Mouse (Mus musculus): ENCODE results near the gene Fut7. TPM values are rescaled to one million over a fixed set of nuclear protein-coding genes. Genes with fewer than 3 reads are reported as not detected.

Fut7 gene
- total and polyA plus RNA-seq, 3 experiments: 0.17 to 0.57 (median 0.17) TPM

GRCm38 (mm10) chr2:25461407-25461806 is 38.3 kb downstream of the Fut7 start:
- dilution Hi-C loops (cut with MboI; ENCODE audit: extremely low pct_ligation_motif_present, extremely low pct_unique_long_range_greater_than_20kb, low sequenced_read_pairs): no loop called here
- no peak for DNase-seq (ENCODE audit: extremely low read depth)
- peaks cover 11 to 25% of the 10 kb centered on the region in 2 experiments for H3K36me3 ChIP-seq (replicated peaks in 1 of 2; ENCODE audit: control insufficient read depth in 1 of 2, insufficient read depth in 1 of 2, low read length in 1 of 2)
- peaks cover 33 to 50% of the 10 kb centered on the region in 2 experiments for H3K4me1 ChIP-seq (ENCODE audit: control insufficient read depth in 1 of 2, insufficient read depth in 2 of 2)
- H3K9ac ChIP-seq (ENCODE audit: insufficient read depth, low read depth): no peak overlapping the region
- in situ Hi-C loops (cut with MboI; ENCODE audit: low pct_ligation_motif_present, low pct_unique_long_range_greater_than_20kb, low sequenced_read_pairs): no loop called here
- H3K9me3 ChIP-seq (replicated peaks; ENCODE audit: low read length): no peaks in the 10 kb centered on the region
- H3K27ac ChIP-seq (ENCODE audit: insufficient read depth, low read depth): peak overlapping the region; percentile 35
- no peak for TF ChIP-seq JUND (conservative IDR thresholded peaks at IDR 0.05; ENCODE audit: low read depth, low read length)
- no peak for TF ChIP-seq TCF12 (IDR thresholded peaks at IDR 0.05; ENCODE audit: low read depth, low read length)
- no peak for TF ChIP-seq IRF4 (IDR thresholded peaks at IDR 0.05; ENCODE audit: low read depth, low read length)
- TF ChIP-seq HCFC1 (IDR thresholded peaks at IDR 0.05; ENCODE audit: low read depth, low read length): no peak
- no peak for TF ChIP-seq USF1 (IDR thresholded peaks at IDR 0.05; ENCODE audit: low read depth, low read length)
- TF ChIP-seq MAZ (IDR thresholded peaks at IDR 0.05; ENCODE audit: low read depth, low read length): no peak
- TF ChIP-seq MXI1 (IDR thresholded peaks at IDR 0.05; ENCODE audit: low read depth, low read length): no peak
- TF ChIP-seq ZMIZ1 (IDR thresholded peaks at IDR 0.05; ENCODE audit: low read depth, low read length): no peak
- no peak for TF ChIP-seq MAFK (IDR thresholded peaks at IDR 0.05; ENCODE audit: insufficient replicate concordance, low read length)
- no peak for TF ChIP-seq SMC3 (IDR thresholded peaks at IDR 0.05; ENCODE audit: low read depth, low read length)
- no peak for TF ChIP-seq MEF2A (IDR thresholded peaks at IDR 0.05; ENCODE audit: borderline replicate concordance, low read depth, low read length)
- no peak for TF ChIP-seq MAX (IDR thresholded peaks at IDR 0.05; ENCODE audit: low read length)
- H3K4me2 ChIP-seq (ENCODE audit: insufficient read depth, low read depth, poor library complexity, severe bottlenecking): peak overlapping the region; percentile 8; the same call in 1 of the 2 replicates
- H3K79me2 ChIP-seq (replicated peaks; ENCODE audit: control insufficient read depth, extremely low read depth, insufficient read depth, poor library complexity, severe bottlenecking): peaks cover 2% of the 10 kb centered on the region; the same call in 1 of the 2 replicates
- peak overlapping the region in 1 of 3 experiments; percentile 18 for H3K4me3 ChIP-seq (replicated peaks in 1 of 3; ENCODE audit: low read depth in 2 of 3, low read length in 2 of 3, poor library complexity in 1 of 3)
- no peaks in the 10 kb centered on the region for H3K27me3 ChIP-seq (replicated peaks)

- Histone ChIP-seq H3K79me2 (replicated peaks; ENCODE audit: control insufficient read depth, extremely low read depth, insufficient read depth, poor library complexity, severe bottlenecking) (peaks cover 2% of the 10 kb centered on the region; the same call in 1 of the 2 replicates), H3K9me3 (replicated peaks; ENCODE audit: low read length) (no peaks in the 10 kb centered on the region), H3K27ac (ENCODE audit: insufficient read depth, low read depth) (no peak overlapping the region), H3K27me3 (replicated peaks) (no peaks in the 10 kb centered on the region), H3K9ac (ENCODE audit: insufficient read depth, low read depth) (no peak overlapping the region), H3K4me2 (ENCODE audit: insufficient read depth, low read depth, poor library complexity, severe bottlenecking) (no peak overlapping the region), H3K36me3 (replicated peaks in 1 of 2; ENCODE audit: control insufficient read depth in 1 of 2, insufficient read depth in 1 of 2, low read length in 1 of 2) (peaks cover under 1 to 9% of the 10 kb centered on the region in 2 experiments), H3K4me3 (replicated peaks in 1 of 3; ENCODE audit: low read depth in 2 of 3, low read length in 2 of 3, poor library complexity in 1 of 3) (no peak overlapping the region), H3K4me1 (ENCODE audit: control insufficient read depth in 1 of 2, insufficient read depth in 2 of 2) (peaks cover 33 to 70% of the 10 kb centered on the region in 2 experiments)
- in situ Hi-C loops (cut with MboI; ENCODE audit: low pct_ligation_motif_present, low pct_unique_long_range_greater_than_20kb, low sequenced_read_pairs) (no loop called here), dilution Hi-C loops (cut with MboI; ENCODE audit: extremely low pct_ligation_motif_present, extremely low pct_unique_long_range_greater_than_20kb, low sequenced_read_pairs) (no loop called here)
- no peak for TF ChIP-seq ZNF384 (IDR thresholded peaks at IDR 0.05; ENCODE audit: low read depth, low read length)
- no peak for TF ChIP-seq MAX (IDR thresholded peaks at IDR 0.05; ENCODE audit: low read length)
- no peak for TF ChIP-seq KAT2A (IDR thresholded peaks at IDR 0.05; ENCODE audit: insufficient replicate concordance, low read length)
- no peak for TF ChIP-seq RAD21 (IDR thresholded peaks at IDR 0.05; ENCODE audit: low read depth, low read length)
- TF ChIP-seq CTCF (conservative IDR thresholded peaks at IDR 0.05 in 1 of 2, IDR thresholded peaks at IDR 0.05 in 1 of 2; ENCODE audit: low read depth in 2 of 2, low read length in 2 of 2): no peak
- no peak for DNase-seq (ENCODE audit: extremely low read depth)
Observed at GRCm38 (mm10) chr2:25463630-25464029, 40.6 kb downstream of the Fut7 start.

Data from CH12.LX (cell line).